Mouse (Mus musculus) CH12F3 (cell line): ENCODE data around the gene Cbln4.

ENCODE experiments used
- in situ Hi-C: fragments of 300-500 bp; cut with MboI; formaldehyde crosslinking; loops from 2 replicates; pipeline ENCODE4 v1.14.3; 2020; ENCODE audit warnings: low sequenced_read_pairs

The Cbln4 gene

DNA sequence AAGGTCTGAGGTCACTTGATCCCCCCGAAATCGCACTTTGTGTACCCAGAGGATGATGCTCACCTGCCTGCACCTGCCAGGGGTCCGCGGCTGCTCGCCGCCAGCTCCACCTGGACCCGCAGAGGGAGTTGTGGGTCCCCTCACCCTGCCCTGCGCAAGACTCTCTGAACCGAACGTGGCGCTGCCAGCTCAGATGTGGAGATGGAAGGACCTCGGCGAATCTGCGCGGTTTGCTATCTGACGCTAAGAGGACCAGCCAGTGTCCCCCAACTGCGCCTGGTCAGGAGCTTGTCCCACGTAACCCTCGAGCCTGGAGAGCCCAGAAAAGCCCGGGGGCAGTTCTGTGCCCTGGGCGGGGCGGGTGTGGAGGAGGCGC is at the start of gene Cbln4:
TSS of gene Cbln4 (minus strand) at position 232 of the 376 bp plus-strand sequence.
- in situ Hi-C loops: no loop called here

DNA sequence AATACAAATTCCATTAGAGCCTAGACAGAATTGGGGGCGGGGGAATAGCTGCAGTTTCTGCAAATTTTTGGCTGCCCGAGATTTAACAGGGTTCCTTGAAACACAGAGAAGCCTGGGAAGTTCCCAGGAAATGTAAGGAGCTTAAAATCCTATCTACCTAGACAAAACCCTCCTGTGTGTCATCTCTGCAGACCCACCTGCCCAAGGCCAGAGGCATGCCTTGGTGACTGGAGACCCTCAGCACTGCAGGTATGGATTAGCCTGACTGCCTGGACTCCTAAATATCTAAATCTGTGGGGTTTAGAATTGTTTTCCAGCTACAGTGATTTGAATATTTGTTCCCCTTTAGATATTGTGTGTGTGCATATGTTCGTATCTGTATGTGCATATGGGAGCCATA is 35.3 kb upstream of the Cbln4 start:
- in situ Hi-C loops: no loop called here

DNA sequence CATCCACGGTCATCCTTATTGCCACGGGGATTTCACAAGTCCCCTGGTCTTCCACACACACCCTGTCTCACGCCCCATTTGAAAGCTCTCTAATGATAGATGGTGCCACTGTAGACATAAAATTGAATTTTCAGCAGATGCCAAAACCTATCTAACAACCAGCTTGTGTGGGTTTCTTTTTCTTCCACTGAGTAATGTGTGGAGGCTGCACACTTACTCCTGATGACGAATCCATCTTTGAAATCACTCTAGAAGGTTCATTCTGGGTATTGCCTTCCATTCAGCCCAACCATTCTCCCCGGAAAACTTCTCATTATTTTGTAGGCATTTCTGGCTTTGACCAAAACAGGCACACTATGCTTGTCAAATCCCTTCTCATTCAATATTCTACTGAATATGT is 33.0 kb upstream of the Cbln4 start:
- in situ Hi-C loops: no loop called here

DNA sequence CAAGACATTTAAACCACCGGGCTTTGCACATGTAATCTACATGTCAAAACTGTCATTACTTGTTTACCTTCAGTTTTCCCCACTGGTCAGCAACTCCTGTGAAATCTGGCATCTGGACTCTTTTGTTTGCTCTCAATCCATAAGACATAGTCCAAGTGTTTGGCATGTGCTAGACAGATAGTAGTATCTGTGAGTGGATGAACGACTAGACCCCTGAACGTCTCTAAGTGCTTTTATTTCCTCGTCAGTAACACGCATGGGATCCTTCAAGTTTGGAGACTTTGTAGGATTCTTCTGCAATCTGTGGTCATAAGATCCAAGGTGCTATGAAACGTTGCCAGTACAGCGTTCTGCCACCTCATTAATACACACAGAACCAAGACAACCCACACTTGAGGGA is 19.6 kb upstream of the Cbln4 start:
- in situ Hi-C loops: no loop called here

DNA sequence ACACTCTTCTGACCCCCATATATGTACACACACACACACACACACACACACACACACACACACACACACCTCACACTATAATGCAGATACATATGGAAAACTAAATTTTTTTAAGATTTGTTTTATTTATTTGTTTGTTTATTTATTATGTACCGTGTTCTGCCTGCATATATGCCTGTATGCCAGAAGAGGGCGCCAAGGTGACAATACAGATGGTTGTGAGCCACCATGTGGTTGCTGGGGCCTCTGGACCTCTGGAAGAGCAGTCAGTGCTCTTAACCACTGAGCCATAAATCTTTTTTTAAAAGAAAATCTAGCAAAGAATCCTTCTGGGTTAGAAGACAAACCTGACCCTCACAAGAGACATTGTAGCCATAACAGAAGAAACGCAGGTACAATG is 16.5 kb upstream of the Cbln4 start:
- in situ Hi-C loops: no loop called here

DNA sequence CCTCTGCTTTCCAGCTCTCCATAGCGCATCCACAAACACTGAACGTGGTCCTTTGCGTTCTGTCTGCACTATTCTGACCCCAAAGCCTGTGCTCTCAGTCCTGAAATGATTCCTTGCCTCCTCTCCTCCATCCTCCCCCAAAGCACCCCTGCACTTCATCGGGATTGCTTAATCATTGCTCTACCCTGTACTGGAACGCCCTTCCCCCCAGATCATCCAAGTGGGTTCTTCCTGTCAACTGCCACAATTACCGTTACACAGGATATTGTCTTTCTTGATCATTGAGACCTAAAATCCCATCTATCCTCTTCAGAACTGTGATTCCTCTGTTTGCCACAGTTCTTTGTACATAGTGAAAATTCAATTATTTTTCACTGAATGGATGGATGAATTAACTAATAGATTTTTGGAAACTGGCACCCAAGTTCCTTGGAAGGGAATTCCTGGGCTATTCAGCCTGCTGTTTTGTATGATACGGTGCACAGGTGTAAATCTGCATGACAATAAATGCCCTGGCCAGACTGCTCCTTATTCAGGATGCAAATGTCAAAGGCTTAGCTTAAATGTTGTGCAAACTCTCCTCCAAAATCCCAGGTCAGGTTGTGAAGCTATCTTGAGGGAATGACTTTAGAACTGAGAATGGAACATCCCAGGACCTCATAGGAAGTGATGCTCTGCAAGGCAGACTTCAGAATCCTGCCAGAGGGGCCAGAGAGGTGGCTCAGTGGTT is 15.8 kb upstream of the Cbln4 start:
- in situ Hi-C loops: no loop called here

DNA sequence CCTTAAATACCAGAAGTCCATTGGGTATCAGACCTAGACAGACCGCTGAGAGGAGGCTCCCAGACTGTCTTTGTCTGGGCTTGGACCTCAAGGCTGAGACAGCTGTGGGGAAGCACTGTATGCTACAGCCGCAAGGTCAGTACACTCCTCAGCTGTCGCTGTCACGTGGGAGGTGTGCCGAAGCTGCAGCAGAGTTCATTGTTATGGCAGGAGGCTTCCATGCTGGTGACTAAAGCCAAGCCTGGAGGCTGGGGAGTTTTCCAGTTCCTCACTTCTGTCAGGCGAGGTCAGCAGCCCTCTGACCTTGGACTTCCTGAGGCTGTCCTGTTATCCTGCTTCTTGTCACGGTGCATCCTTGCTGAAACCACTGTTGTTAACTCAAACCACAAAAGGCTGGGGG is 2.7 kb upstream of the Cbln4 start:
- in situ Hi-C loops: no loop called here

DNA sequence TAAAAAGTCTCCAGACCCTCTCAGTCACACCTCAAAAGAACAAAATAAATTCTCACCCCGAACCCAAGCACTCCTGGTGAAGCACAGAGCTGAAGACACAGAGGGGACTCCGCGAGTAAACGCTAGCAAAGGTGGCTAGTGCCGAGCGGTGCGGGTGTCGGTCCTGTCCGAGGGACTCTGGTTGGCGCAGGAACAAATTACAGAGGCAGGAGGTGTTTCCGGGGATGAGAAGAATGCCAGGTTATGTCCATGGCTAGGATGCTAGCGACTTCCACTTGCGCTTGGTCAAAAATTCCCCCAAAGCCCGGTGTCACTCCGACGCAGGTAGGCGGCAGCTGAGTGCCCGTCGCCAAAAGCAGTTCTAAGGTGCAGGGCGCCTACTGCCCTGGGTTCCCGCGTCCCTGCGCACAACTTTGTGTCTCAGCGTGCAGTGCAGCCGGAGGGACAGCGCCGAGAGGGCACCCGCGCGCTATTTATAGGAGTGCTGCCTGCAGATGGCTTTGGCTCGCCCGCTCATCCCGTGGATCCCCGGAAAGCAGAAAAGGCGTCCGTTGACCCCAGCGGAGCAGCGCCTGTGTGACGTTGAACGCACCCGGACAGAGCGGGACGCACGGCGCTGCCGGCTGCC is 545 bp downstream of the Cbln4 start:
- in situ Hi-C loops: no loop called here

DNA sequence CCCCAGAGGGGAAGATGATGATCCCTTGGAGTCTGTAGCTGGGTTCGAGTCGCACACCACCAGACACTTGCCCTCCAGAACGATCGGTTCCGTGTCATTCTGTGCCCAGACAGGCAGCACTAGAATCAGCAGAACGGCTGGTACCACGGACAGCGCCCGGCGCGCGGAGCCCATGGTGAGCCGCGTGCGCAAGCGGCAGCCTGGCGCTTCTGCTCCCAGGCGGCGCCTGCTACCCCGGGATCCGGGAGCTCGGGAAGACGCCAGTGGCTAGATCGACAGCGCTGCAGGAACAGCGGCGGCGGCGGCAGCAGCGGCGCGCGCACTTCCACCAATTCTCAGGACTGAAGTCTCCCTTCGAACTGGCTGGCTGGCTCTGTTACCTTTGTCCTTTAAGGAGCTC is 1.1 kb downstream of the Cbln4 start:
- in situ Hi-C loops: no loop called here

DNA sequence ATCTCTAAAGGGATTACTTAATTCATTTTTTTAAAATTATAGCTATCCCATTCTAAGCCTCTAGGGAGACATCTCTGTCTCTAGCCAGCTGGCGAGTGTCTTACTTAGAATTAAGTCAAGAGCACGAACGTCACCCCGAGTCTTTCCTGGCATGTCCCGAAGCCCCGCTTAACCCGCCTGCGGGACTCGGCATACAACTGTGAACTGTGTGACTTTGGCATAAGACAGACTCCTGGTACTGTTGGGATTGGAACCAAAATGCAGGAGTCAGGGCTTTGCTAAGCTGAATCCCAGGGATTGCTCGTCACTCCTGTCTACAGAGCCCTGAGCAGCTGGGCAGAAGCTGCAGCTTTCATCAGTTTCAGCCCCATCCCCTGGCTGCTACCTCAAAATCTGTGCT is 2.4 kb downstream of the Cbln4 start:
- in situ Hi-C loops: no loop called here

DNA sequence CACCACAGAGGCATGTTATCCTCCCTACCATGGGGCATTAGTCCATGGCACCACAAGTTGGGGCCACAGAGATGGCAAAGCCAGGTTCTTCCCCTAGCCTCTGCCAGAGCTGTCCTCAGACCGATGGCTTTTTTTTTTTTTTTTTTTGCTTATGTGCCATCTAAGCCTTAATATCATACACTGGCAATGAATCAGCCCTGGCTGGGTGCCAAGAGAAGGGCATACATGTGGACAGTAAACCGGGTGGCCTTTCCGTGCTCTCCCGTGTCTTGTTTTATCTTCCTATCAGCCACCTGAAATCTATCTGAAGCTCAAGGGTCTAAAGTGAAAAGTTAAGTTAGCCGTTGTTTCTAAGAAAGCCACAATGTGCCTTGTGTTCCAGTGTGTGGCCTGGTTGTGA is 3.7 kb downstream of the Cbln4 start:
- in situ Hi-C loops: no loop called here

DNA sequence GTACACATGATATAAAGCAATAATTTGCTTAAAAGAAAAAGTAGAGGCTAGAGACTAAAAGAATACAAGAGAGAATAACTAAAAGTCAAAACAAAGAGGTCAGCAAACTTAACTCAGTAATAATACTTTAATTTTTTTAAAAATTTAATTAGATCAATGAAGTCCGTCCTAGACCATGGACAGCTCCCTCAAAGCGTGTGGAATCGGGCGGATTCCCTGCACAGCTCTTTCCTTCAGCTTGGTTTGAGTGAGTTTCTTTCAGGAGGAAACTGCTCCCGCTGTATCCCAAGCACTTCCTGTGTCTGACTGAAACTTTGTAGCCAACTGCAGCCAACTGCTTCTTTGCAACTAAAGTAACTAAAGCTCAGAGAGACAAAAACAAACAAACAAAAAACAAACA is 9.0 kb downstream of the Cbln4 start:
- in situ Hi-C loops: no loop called here

DNA sequence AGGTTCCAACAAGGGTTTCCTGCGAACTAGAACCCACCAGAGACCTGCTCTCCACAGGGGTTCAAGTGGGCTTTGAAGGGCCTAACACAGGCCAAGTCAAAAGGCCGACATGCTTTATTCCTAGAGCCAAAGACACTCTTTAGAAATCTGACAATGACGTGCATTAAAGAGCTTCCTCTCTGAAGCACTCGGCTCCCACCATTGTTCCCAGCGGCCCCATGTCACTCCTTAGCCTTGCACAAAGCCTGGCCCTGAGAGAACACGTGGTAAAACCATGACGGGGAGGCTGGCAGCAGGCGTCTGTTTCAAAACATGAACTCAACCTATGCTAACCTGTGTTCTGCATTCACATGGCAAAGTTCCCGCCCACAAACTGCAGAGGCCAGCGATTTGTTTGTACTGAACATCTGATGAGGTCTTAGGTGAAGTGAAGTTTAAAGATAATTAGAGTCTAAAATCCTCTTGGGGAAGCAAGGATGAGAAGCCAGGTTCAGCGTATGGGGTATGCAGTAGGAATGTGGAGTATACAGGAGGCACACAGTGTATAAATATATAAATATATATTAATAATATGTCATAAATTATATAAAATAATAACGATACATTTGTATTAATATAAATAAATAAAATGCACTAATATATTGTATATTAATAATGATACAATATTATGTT is 17.7 kb downstream of the Cbln4 start:
- in situ Hi-C loops: no loop called here

DNA sequence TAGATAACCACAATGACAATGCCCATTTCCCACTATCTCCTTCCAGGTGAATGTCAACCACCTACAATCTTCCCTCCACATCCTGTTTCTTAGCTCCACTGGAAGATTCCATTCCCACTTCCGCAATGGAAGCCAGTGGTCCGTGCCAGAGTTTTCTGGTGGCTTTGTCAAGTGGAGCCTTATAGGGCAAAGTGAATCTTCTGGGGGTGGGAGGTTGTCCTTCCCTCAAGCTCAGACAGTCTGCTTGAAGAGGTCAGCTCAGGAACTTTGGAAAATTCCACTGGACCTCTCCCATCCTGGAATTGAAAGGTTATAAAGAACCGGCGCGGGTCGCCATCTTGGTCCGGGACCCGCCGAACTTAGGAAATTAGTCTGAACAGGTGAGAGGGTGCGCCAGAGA is 36.5 kb downstream of the Cbln4 start:
- in situ Hi-C loops: no loop called here

DNA sequence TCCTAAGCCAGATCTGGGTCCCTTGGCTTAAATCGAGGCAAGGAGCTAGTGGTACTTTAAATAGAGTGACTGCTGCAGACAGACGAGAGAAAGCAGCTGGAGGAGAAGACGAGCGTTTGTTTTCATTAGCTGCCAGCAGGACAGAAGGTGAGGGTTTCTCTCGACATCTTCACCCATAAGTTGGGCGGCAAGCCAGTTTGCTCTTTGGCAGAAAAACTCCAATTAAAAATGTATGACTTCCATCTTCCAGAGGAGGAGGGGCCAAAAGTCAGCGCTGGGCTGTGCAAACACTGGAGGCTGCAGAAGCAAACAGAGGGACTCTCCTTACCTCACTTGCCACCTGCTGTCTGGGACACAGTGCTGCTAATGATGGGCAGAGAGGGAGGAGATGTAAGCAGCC is 37.3 kb downstream of the Cbln4 start:
- in situ Hi-C loops: no loop called here

DNA sequence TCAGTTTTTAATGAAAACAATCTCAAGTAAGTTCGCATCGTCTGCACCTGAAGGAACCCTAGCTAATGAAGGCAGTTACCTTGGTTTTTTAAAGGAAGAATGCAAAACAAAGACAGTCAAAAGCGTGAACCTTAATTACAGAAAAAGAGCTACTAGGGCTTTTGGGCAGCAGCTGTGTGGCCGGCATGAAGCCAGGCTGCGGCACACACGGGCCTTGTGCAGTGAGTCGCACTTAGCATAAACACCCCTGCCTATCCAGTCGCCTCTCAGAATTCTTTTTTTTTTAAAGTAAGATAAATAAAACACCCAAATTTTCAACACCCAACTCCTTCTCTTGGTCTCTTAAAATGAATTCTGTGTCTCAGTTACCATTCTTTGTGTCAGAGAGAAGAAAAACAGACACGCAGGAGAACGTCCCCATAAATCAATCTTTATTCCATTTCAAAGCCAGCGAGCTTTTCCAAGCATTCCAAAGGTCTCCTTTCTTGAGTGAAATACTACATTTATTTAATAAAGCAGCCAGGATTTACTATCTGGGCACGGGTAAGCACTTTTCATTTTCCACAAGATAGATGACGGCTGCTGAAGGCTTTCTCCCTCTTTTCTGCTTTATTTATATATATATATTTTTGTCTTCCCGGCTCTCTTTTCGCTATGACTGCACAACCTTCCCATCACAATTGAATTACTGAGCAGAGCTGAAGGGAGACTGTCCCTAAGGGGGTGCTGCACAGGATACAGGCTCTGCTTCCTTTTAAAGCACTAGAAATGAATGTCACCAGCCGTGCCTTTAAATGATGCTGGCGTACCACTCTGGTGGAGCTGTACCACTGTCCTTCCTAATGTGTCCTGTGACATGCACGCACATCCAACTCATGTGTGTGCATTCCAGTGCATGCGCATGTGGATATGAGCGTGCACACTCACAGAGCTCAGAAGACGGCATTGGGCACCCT is 39.0 kb downstream of the Cbln4 start:
- in situ Hi-C loops: no loop called here

DNA sequence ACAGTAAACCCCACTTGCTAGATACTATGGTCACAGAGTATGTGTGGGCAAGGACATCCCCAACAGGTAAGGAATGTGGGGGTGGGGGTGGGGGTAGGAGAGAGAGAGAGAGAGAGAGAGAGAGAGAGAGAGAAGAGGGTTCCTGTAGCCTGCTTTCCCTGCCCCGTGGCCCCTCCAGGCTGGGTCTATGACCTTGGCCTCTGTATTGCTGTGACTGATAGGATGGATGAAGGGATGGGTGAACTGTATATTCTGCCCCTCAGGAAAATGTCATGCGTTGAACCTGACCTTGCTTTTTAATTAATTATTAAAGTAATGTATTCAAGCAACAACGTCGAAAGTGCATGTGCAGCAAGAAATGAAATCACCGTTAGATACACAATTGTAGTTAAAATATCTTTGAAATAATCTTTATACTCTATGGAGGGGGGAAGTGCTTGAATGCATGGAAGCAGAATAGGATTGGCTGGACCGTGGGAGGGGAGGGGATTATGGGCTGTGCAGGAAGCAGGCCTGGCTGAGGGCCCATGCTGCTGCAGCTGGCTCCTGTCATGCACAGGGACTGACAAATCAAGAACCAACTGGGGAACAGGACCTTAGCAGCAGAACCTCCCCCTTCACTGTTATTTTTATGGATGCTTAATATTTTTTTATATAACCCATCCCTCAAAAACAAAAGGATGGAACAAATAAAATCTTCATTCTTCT is 46.1 kb downstream of the Cbln4 start:
- in situ Hi-C loops: no loop called here

DNA sequence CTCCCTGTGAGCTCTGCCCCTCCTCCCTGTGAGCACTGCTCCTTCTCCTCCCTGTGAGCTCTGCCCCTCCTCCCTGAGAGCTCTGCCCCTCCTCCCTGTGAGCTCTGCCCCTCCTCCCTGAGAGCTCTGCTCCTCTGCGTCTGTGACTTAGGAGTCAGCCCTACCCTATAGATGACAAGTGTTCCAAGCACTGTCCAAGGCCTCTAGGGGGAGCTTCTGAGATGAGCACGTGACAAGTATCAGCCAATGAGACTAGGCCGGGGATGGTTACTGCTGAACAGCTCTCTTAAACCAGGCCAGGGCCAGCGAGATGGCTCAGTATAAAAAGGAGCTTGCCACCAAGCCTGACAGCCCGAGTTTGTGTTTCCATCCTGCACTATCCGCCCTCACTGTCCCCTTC is 48.4 kb downstream of the Cbln4 start:
- in situ Hi-C loops: no loop called here

DNA sequence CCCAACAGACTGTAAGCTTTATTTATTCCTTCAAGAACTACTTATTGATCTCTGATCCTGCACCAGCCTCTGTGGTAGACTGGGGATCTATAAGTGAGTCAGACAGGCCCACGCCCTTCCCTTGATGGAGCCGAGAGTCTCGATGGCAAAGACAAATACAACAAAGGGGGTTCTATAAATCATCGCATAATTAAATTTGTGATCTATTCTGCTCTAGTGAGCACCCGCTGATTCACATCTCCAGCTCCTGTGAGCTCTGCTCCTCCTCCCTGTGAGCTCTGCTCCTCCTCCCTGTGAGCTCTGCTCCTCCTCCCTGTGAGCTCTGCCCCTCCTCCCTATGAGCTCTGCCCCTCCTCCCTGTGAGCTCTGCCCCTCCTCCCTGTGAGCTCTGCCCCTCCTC is 49.0 kb downstream of the Cbln4 start:
- in situ Hi-C loops: no loop called here

DNA sequence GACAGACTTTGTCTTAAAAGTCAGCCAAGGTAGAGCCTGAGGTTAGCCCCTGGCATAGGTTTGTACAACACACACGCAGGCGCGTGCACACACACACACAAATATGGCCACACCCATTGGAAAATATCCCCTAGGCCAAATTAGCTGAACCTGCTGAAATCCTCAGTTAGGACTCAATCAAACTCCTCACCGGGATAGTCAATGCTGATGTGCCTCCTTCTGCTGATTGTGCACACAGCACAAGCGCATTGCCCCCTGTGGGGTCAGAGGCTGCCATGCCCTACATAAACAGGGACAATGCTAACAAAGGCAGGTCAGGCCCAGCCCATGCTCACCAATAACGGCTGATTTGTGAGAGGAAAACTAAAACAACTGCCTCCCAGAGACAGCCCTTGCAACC is 56.6 kb downstream of the Cbln4 start:
- in situ Hi-C loops: no loop called here
